Mouse (Mus musculus): ENCODE results near the gene Tbc1d8. TPM values are rescaled to one million over a fixed set of nuclear protein-coding genes. Genes with fewer than 3 reads are reported as not detected.

Gene Tbc1d8
- polyA plus RNA-seq, 1 experiment from 2014 or later, result 7.8 TPM

GRCm38 (mm10) chr1:39407108-39407507 is 71.4 kb downstream of the Tbc1d8 start:
- H3K4me2 ChIP-seq (replicated peaks), result no peak overlapping the region
- no peak overlapping the region for H3K9ac ChIP-seq (replicated peaks)
- H3K9me3 ChIP-seq, result no peaks in the 10 kb centered on the region
- no peak overlapping the region for H3K27ac ChIP-seq (replicated peaks)
- no peaks in the 10 kb centered on the region for H3K27me3 ChIP-seq
- no peaks in the 10 kb centered on the region for H3K36me3 ChIP-seq
- H3K4me1 ChIP-seq, result no peaks in the 10 kb centered on the region
- WGBS, result 88% methylated on average over 4 of the region's 4 CpGs
- H3K4me3 ChIP-seq, result no peak overlapping the region
- ATAC-seq (ENCODE audit: low FRiP score, low read depth), result no peak

- Histone ChIP-seq H3K4me2 (replicated peaks) (no peak overlapping the region), H3K36me3 (0 out of 2 replicates have a peak, but pooled peaks cover 3% of the 10 kb centered on the region), H3K4me1 (no peaks in the 10 kb centered on the region), H3K4me3 (no peak overlapping the region), H3K27me3 (no peaks in the 10 kb centered on the region), H3K9me3 (peaks cover 3% of the 10 kb centered on the region; the same call in 1 of the 2 replicates), H3K27ac (replicated peaks) (no peak overlapping the region), H3K9ac (replicated peaks) (no peak overlapping the region)
- no peak for ATAC-seq (ENCODE audit: low FRiP score, low read depth)
- WGBS, result 92% methylated on average over 3 of the region's 3 CpGs
Measured at GRCm38 (mm10) chr1:39400173-39400572, 78.4 kb downstream of the Tbc1d8 start.

GRCm38 (mm10) chr1:39399228-39399627 is 79.3 kb downstream of the Tbc1d8 start:
- Histone ChIP-seq H3K36me3 (0 out of 2 replicates have a peak, but pooled peaks cover 3% of the 10 kb centered on the region), H3K9me3 (peaks cover 3% of the 10 kb centered on the region; the same call in 1 of the 2 replicates), H3K4me1 (no peaks in the 10 kb centered on the region), H3K4me3 (no peak overlapping the region), H3K27me3 (no peaks in the 10 kb centered on the region), H3K4me2 (replicated peaks) (no peak overlapping the region), H3K9ac (replicated peaks) (no peak overlapping the region), H3K27ac (replicated peaks) (no peak overlapping the region)
- 81% methylated on average over 4 of the region's 4 CpGs for WGBS
- no peak for ATAC-seq (ENCODE audit: low FRiP score, low read depth)

GRCm38 (mm10) chr1:39398284-39398683 is 80.3 kb downstream of the Tbc1d8 start:
- H3K9me3 ChIP-seq, result peaks cover 3% of the 10 kb centered on the region; the same call in 1 of the 2 replicates
- no peaks in the 10 kb centered on the region for H3K27me3 ChIP-seq
- no peak overlapping the region for H3K4me2 ChIP-seq (replicated peaks)
- no peak for ATAC-seq (ENCODE audit: low FRiP score, low read depth)
- H3K4me3 ChIP-seq, result no peak overlapping the region
- H3K27ac ChIP-seq (replicated peaks), result no peak overlapping the region
- 0 out of 2 replicates have a peak, but pooled peaks cover 3% of the 10 kb centered on the region for H3K36me3 ChIP-seq
- WGBS, result 90% methylated on average over 6 of the region's 6 CpGs
- H3K4me1 ChIP-seq, result no peaks in the 10 kb centered on the region
- no peak overlapping the region for H3K9ac ChIP-seq (replicated peaks)

GRCm38 (mm10) chr1:39396347-39396746 is 82.2 kb downstream of the Tbc1d8 start:
- 89% methylated on average over 4 of the region's 4 CpGs for WGBS
- H3K9ac ChIP-seq (replicated peaks), result no peak overlapping the region
- no peaks in the 10 kb centered on the region for H3K27me3 ChIP-seq
- H3K27ac ChIP-seq (replicated peaks), result no peak overlapping the region
- H3K4me1 ChIP-seq, result no peaks in the 10 kb centered on the region
- no peak overlapping the region for H3K4me3 ChIP-seq
- H3K4me2 ChIP-seq (replicated peaks), result no peak overlapping the region
- ATAC-seq (ENCODE audit: low FRiP score, low read depth), result no peak
- 0 out of 2 replicates have a peak, but pooled peaks cover 3% of the 10 kb centered on the region for H3K36me3 ChIP-seq
- peaks cover 3% of the 10 kb centered on the region; the same call in 1 of the 2 replicates for H3K9me3 ChIP-seq

GRCm38 (mm10) chr1:39394650-39395049 is 83.9 kb downstream of the Tbc1d8 start:
- Histone ChIP-seq H3K4me1 (no peaks in the 10 kb centered on the region), H3K4me3 (no peak overlapping the region), H3K9me3 (peaks cover 3% of the 10 kb centered on the region; the same call in 1 of the 2 replicates), H3K4me2 (replicated peaks) (no peak overlapping the region), H3K9ac (replicated peaks) (no peak overlapping the region), H3K36me3 (0 out of 2 replicates have a peak, but pooled peaks cover 3% of the 10 kb centered on the region), H3K27me3 (no peaks in the 10 kb centered on the region), H3K27ac (replicated peaks) (no peak overlapping the region)
- 91% methylated on average over 3 of the region's 3 CpGs for WGBS
- no peak for ATAC-seq (ENCODE audit: low FRiP score, low read depth)

- 0 out of 2 replicates have a peak, but pooled peaks cover 3% of the 10 kb centered on the region for H3K36me3 ChIP-seq
- 71% methylated on average over 10 of the region's 10 CpGs for WGBS
- no peak overlapping the region for H3K9ac ChIP-seq (replicated peaks)
- H3K4me1 ChIP-seq, result no peaks in the 10 kb centered on the region
- no peak overlapping the region for H3K4me3 ChIP-seq
- no peak overlapping the region for H3K4me2 ChIP-seq (replicated peaks)
- H3K9me3 ChIP-seq, result peaks cover 3% of the 10 kb centered on the region; the same call in 1 of the 2 replicates
- no peak for ATAC-seq (ENCODE audit: low FRiP score, low read depth)
- no peaks in the 10 kb centered on the region for H3K27me3 ChIP-seq
- H3K27ac ChIP-seq (replicated peaks), result no peak overlapping the region
Measured at GRCm38 (mm10) chr1:39394096-39394495, 84.5 kb downstream of the Tbc1d8 start.

GRCm38 (mm10) chr1:39393217-39393867 is 85.2 kb downstream of the Tbc1d8 start:
- no peak overlapping the region for H3K27ac ChIP-seq (replicated peaks)

GRCm38 (mm10) chr1:39392189-39392588 is 86.4 kb downstream of the Tbc1d8 start:
- 0 out of 2 replicates have a peak, but pooled peaks cover under 1% of the 10 kb centered on the region for H3K36me3 ChIP-seq
- H3K4me3 ChIP-seq, result no peak overlapping the region
- H3K27me3 ChIP-seq, result no peaks in the 10 kb centered on the region
- H3K4me2 ChIP-seq (replicated peaks), result no peak overlapping the region
- H3K4me1 ChIP-seq, result no peaks in the 10 kb centered on the region
- WGBS, result 50% methylated on average over 3 of the region's 3 CpGs
- H3K9ac ChIP-seq (replicated peaks), result no peak overlapping the region
- peaks cover 2% of the 10 kb centered on the region; the same call in 1 of the 2 replicates for H3K9me3 ChIP-seq
- no peak overlapping the region for H3K27ac ChIP-seq (replicated peaks)
- ATAC-seq (ENCODE audit: low FRiP score, low read depth), result peak; percentile 49; the same call in 1 of the 2 replicates

More at GRCm38 (mm10) chr1:39393217-39393867, 85.2 kb downstream of the Tbc1d8 start:
- H3K4me3 ChIP-seq, result no peak overlapping the region
- 0 out of 2 replicates have a peak, but pooled peaks cover 3% of the 10 kb centered on the region for H3K36me3 ChIP-seq
- H3K9ac ChIP-seq (replicated peaks), result no peak overlapping the region
- WGBS, result 92% methylated on average over 8 of the region's 8 CpGs
- no peaks in the 10 kb centered on the region for H3K4me1 ChIP-seq
- no peaks in the 10 kb centered on the region for H3K27me3 ChIP-seq
- H3K9me3 ChIP-seq, result peaks cover 3% of the 10 kb centered on the region; the same call in 1 of the 2 replicates
- no peak for ATAC-seq (ENCODE audit: low FRiP score, low read depth)
- no peak overlapping the region for H3K4me2 ChIP-seq (replicated peaks)

- ATAC-seq (ENCODE audit: low FRiP score, low read depth), result 0 out of 2 replicates have a peak, but pooled peaks have one; percentile 38
- Histone ChIP-seq H3K4me1 (no peaks in the 10 kb centered on the region), H3K4me2 (replicated peaks) (no peak overlapping the region), H3K27ac (replicated peaks) (no peak overlapping the region), H3K9ac (replicated peaks) (no peak overlapping the region), H3K4me3 (no peak overlapping the region), H3K9me3 (no peaks in the 10 kb centered on the region), H3K27me3 (no peaks in the 10 kb centered on the region), H3K36me3 (no peaks in the 10 kb centered on the region)
- WGBS, result 85% methylated on average over 6 of the region's 6 CpGs
Measured at GRCm38 (mm10) chr1:39391652-39392051, 86.9 kb downstream of the Tbc1d8 start.

GRCm38 (mm10) chr1:39389338-39389737 is 89.2 kb downstream of the Tbc1d8 start:
- no peaks in the 10 kb centered on the region for H3K36me3 ChIP-seq
- no peak overlapping the region for H3K4me2 ChIP-seq (replicated peaks)
- WGBS, result 93% methylated on average over 11 of the region's 11 CpGs
- no peak overlapping the region for H3K9ac ChIP-seq (replicated peaks)
- ATAC-seq (ENCODE audit: low FRiP score, low read depth), result no peak
- H3K9me3 ChIP-seq, result no peaks in the 10 kb centered on the region
- no peak overlapping the region for H3K27ac ChIP-seq (replicated peaks)
- H3K27me3 ChIP-seq, result no peaks in the 10 kb centered on the region
- no peak overlapping the region for H3K4me3 ChIP-seq
- no peaks in the 10 kb centered on the region for H3K4me1 ChIP-seq

GRCm38 (mm10) chr1:39388163-39388562 is 90.4 kb downstream of the Tbc1d8 start:
- 89% methylated on average over 2 of the region's 2 CpGs for WGBS
- no peak for ATAC-seq (ENCODE audit: low FRiP score, low read depth)
- Histone ChIP-seq H3K27ac (replicated peaks) (no peak overlapping the region), H3K4me3 (no peak overlapping the region), H3K9me3 (no peaks in the 10 kb centered on the region), H3K9ac (replicated peaks) (no peak overlapping the region), H3K36me3 (no peaks in the 10 kb centered on the region), H3K27me3 (no peaks in the 10 kb centered on the region), H3K4me2 (replicated peaks) (no peak overlapping the region), H3K4me1 (no peaks in the 10 kb centered on the region)

Data from midbrain, embryonic 12.5 days (tissue).